Mouse (Mus musculus): Measurements from ENCODE around the gene Spsb1. TPM values are rescaled to one million over a fixed set of nuclear protein-coding genes. Genes with fewer than 3 reads are reported as not detected.

Spsb1 gene
- polyA plus RNA-seq, 1 experiment from 2014 or later, result 18.2 TPM

- Histone ChIP-seq H3K9ac (no peak overlapping the region), H3K4me3 (replicated peaks) (no peak overlapping the region), H3K27ac (replicated peaks) (no peak overlapping the region), H3K4me2 (replicated peaks) (no peak overlapping the region), H3K9me3 (replicated peaks) (no peaks in the 10 kb centered on the region), H3K27me3 (no peaks in the 10 kb centered on the region), H3K36me3 (no peaks in the 10 kb centered on the region), H3K4me1 (peaks cover 30% of the 10 kb centered on the region)
- ATAC-seq (ENCODE audit: insufficient number of reproducible peaks, low FRiP score, low TSS enrichment, low read depth), result no peak
- WGBS, result 54% methylated on average over 6 of the region's 6 CpGs
Observed at GRCm38 (mm10) chr4:149965672-149966071, 10.8 kb upstream of the Spsb1 start.

GRCm38 (mm10) chr4:149965242-149965641, 10.4 kb upstream of the Spsb1 start:
- 54% methylated on average over 6 of the region's 6 CpGs for WGBS
- Histone ChIP-seq H3K4me2 (replicated peaks) (no peak overlapping the region), H3K36me3 (no peaks in the 10 kb centered on the region), H3K9ac (no peak overlapping the region), H3K4me1 (peaks cover 30% of the 10 kb centered on the region), H3K27ac (replicated peaks) (peak overlapping the region; percentile 44; the same call in 1 of the 2 replicates), H3K27me3 (no peaks in the 10 kb centered on the region), H3K9me3 (replicated peaks) (no peaks in the 10 kb centered on the region), H3K4me3 (replicated peaks) (no peak overlapping the region)
- no peak for ATAC-seq (ENCODE audit: insufficient number of reproducible peaks, low FRiP score, low TSS enrichment, low read depth)

DNA sequence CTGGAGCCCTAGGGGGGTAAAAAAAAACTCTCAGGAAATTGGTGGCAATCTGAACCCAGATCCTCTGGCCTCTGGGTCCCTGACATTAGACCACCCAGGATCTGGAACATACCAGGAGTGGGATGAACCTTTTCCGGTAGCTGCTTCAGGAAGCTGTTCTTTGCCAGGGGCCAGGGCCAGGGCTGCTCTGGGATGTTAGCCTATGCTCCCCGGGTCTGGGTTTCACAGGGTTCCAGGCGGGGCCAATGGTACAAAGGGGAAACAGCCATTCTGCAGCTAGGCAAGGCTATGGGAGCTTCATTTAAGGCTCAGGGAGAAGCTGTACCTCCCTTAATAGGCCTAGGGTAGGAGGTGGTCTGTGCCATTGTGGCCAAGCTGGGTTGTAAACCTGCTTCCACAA, 9.9 kb upstream of the Spsb1 start:
- H3K4me2 ChIP-seq (replicated peaks), result no peak overlapping the region
- ATAC-seq (ENCODE audit: insufficient number of reproducible peaks, low FRiP score, low TSS enrichment, low read depth), result no peak
- H3K9ac ChIP-seq, result no peak overlapping the region
- H3K4me3 ChIP-seq (replicated peaks), result no peak overlapping the region
- H3K4me1 ChIP-seq, result peaks cover 30% of the 10 kb centered on the region
- H3K9me3 ChIP-seq (replicated peaks), result no peaks in the 10 kb centered on the region
- H3K27me3 ChIP-seq, result no peaks in the 10 kb centered on the region
- H3K36me3 ChIP-seq, result no peaks in the 10 kb centered on the region
- WGBS, result 25% methylated on average over 3 of the region's 3 CpGs
- H3K27ac ChIP-seq (replicated peaks), result peak overlapping the region; percentile 44; the same call in 1 of the 2 replicates

DNA sequence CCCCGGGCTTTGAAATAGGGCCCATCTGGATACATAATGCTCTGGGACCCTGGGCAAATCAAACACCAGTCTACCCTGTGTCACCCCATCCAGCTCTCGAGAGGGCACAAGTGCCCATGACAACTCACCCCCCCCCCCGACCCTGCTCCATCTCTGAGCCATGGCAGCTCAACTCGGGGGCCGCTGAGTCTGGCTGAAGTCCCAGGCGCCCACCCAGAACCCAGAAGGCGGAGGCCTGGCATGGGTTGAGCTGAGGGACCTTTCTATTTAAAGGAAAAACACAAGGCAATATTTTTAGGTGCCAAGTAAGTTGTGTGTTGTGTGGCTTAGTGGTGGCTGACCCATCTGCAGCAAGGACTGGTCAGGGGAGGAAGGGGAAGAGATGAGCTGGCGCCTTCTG, 9.4 kb upstream of the Spsb1 start:
- Histone ChIP-seq H3K9ac (no peak overlapping the region), H3K9me3 (replicated peaks) (no peaks in the 10 kb centered on the region), H3K4me2 (replicated peaks) (no peak overlapping the region), H3K27me3 (no peaks in the 10 kb centered on the region), H3K36me3 (no peaks in the 10 kb centered on the region), H3K4me1 (peaks cover 30% of the 10 kb centered on the region), H3K4me3 (replicated peaks) (no peak overlapping the region), H3K27ac (replicated peaks) (no peak overlapping the region)
- 50% methylated on average over 8 of the region's 8 CpGs for WGBS
- no peak for ATAC-seq (ENCODE audit: insufficient number of reproducible peaks, low FRiP score, low TSS enrichment, low read depth)

DNA sequence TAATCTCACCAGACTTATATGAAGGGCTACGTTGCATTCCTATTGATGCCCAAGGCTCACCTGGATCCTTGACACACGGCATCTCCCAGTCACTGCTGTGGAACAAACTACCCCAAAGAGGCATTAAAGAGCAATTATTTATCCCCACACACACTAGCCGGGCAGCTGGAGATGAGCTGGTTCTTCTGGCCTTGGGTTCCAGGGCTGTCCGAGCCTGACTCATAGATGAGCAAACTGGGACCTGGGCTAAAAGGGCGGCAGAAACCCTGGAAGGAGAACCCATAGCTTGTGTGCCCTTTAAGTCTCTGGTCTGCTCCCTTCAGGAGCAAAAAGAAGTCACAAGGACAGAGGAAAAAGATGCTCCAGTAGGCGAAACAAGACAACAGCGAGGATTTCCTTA, 5.5 kb upstream of the Spsb1 start:
- WGBS, result 87% methylated on average over 7 of the region's 7 CpGs
- no peak for ATAC-seq (ENCODE audit: insufficient number of reproducible peaks, low FRiP score, low TSS enrichment, low read depth)
- Histone ChIP-seq H3K36me3 (no peaks in the 10 kb centered on the region), H3K4me1 (peaks cover 22% of the 10 kb centered on the region), H3K9ac (no peak overlapping the region), H3K27ac (replicated peaks) (no peak overlapping the region), H3K9me3 (replicated peaks) (no peaks in the 10 kb centered on the region), H3K4me3 (replicated peaks) (no peak overlapping the region), H3K4me2 (replicated peaks) (no peak overlapping the region), H3K27me3 (peaks cover 8% of the 10 kb centered on the region)

DNA sequence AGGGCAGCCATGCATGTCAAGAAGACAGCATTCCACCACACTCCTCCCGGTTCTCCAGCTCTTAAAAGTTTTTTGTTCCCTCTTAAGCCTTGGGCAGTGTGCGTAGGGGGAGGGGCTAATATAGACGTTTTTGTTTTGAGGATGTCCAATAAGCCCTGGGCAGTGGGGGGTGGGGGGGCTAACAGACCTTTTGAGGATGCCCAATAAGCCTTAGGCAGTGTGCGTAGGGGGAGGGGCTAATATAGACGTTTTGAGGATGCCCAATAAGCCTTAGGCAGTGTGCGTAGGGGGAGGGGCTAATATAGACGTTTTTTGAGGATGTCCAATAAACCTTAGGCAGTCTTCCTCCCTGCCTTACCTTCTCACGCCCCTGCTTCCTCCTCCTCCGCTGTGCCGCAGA, 5.0 kb upstream of the Spsb1 start:
- peaks cover 8% of the 10 kb centered on the region for H3K27me3 ChIP-seq
- H3K4me1 ChIP-seq, result peaks cover 19% of the 10 kb centered on the region
- H3K4me2 ChIP-seq (replicated peaks), result no peak overlapping the region
- no peak overlapping the region for H3K9ac ChIP-seq
- H3K9me3 ChIP-seq (replicated peaks), result no peaks in the 10 kb centered on the region
- 52% methylated on average over 10 of the region's 10 CpGs for WGBS
- H3K27ac ChIP-seq (replicated peaks), result no peak overlapping the region
- no peaks in the 10 kb centered on the region for H3K36me3 ChIP-seq
- ATAC-seq (ENCODE audit: insufficient number of reproducible peaks, low FRiP score, low TSS enrichment, low read depth), result no peak
- no peak overlapping the region for H3K4me3 ChIP-seq (replicated peaks)

DNA sequence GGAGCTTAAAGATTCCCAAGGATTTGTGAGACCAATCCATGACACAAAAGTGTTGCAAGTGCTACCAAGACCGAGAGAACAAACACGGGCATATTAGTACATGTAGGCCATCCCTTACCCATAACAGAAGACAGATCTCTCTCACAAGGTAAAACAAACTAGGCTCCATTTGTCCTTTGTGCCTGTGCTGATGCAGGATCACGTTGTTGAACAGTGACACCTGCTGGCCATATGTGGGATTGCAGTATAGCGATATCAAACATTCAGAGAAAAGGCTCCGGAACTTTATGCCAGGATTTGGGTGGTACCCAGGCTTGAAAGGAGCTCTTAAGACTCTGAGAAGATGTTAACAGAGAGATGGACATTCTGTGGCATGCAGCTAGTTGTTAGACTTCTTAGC, 3.7 kb upstream of the Spsb1 start:
- peaks cover 15% of the 10 kb centered on the region for H3K4me1 ChIP-seq
- no peak overlapping the region for H3K9ac ChIP-seq
- no peak overlapping the region for H3K4me2 ChIP-seq (replicated peaks)
- no peaks in the 10 kb centered on the region for H3K36me3 ChIP-seq
- H3K27me3 ChIP-seq, result peaks cover 8% of the 10 kb centered on the region
- no peak overlapping the region for H3K27ac ChIP-seq (replicated peaks)
- WGBS, result 4% methylated on average over 5 of the region's 5 CpGs
- ATAC-seq (ENCODE audit: insufficient number of reproducible peaks, low FRiP score, low TSS enrichment, low read depth), result no peak
- H3K9me3 ChIP-seq (replicated peaks), result no peaks in the 10 kb centered on the region
- no peak overlapping the region for H3K4me3 ChIP-seq (replicated peaks)

DNA sequence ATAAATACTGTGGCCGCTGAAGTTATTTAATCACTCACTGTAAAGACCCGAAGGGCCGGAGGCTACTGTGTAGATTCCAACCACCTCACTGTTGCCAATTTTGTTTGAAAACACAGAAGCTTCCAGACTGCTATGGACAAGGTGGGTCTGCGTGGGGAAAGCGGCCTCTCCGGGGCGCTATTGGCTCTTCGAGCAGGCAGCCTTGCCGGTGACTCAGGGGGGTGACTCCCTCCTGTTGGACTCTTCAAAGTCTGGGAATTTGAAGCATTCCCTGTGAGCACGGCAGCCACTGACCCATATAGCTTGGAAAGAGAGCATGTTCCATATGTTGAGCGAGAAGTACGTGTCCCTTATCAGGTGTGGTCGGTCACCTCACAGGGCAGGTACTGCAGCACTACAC, 1.2 kb upstream of the Spsb1 start:
- H3K9me3 ChIP-seq (replicated peaks), result no peaks in the 10 kb centered on the region
- no peak overlapping the region for H3K9ac ChIP-seq
- no peak overlapping the region for H3K4me2 ChIP-seq (replicated peaks)
- no peak for ATAC-seq (ENCODE audit: insufficient number of reproducible peaks, low FRiP score, low TSS enrichment, low read depth)
- WGBS, result 46% methylated on average over 13 of the region's 13 CpGs
- peaks cover 8% of the 10 kb centered on the region for H3K27me3 ChIP-seq
- H3K4me1 ChIP-seq, result peaks cover 32% of the 10 kb centered on the region
- H3K27ac ChIP-seq (replicated peaks), result no peak overlapping the region
- H3K4me3 ChIP-seq (replicated peaks), result no peak overlapping the region
- H3K36me3 ChIP-seq, result no peaks in the 10 kb centered on the region

- Histone ChIP-seq H3K4me3 (replicated peaks) (peak overlapping the region; percentile 67; the same call in 1 of the 2 replicates), H3K4me1 (peaks cover 34% of the 10 kb centered on the region), H3K27me3 (peaks cover 8% of the 10 kb centered on the region), H3K27ac (replicated peaks) (peak overlapping the region; percentile 65; the same call in 1 of the 2 replicates), H3K9ac (no peak overlapping the region), H3K9me3 (replicated peaks) (no peaks in the 10 kb centered on the region), H3K4me2 (replicated peaks) (peak overlapping the region; percentile 92), H3K36me3 (no peaks in the 10 kb centered on the region)
- WGBS, result 12% methylated on average over 15 of the region's 15 CpGs
- no peak for ATAC-seq (ENCODE audit: insufficient number of reproducible peaks, low FRiP score, low TSS enrichment, low read depth)
Observed at GRCm38 (mm10) chr4:149955631-149956030, 788 bp upstream of the Spsb1 start.

DNA sequence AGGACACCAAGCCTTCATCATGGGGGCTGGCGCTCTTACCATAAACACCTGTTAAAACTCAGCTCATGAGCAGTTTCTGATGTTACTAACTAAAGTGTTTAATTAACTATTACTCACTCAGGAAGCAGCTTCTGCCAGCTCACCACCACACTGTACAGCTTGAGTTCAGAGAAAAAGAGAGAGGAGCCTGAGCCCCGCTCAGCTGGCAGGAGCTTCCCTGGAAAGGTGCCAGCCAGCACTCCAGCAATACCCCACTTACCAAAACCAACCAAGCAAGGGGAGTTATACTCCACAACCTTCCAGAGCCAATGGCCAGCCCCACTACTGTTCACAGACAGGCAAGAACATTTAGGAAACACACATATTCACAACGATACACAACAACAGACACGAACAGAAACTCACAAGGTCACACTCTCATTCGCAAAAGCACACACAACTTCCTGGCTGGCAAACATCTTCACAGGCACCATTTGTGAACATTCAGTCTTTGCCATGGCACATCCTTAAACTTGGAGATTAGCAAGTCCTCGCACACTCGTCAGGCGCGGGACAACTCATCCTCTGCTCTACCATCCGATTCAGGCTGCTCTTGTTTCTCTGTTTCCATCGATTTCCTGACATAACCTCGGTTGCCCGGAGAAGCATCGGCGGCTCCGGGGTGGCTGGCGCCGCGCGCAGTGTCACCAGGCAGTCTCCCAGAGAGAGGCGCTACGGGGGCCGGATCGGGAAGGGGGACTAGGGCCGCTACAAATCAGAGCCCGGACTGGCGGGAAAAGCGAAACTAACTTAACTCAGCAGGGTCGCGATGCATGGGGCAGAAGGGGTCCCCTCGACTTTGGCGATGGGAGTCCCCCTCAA, 992 bp downstream of the Spsb1 start:
- peak overlapping the region; percentile 67 for H3K4me3 ChIP-seq (replicated peaks)
- 3% methylated on average over 32 of the region's 32 CpGs for WGBS
- H3K9me3 ChIP-seq (replicated peaks), result no peaks in the 10 kb centered on the region
- H3K27me3 ChIP-seq, result peaks cover 8% of the 10 kb centered on the region
- no peak for ATAC-seq (ENCODE audit: insufficient number of reproducible peaks, low FRiP score, low TSS enrichment, low read depth)
- H3K9ac ChIP-seq, result peak overlapping the region; percentile 75
- peak overlapping the region; percentile 82 for H3K27ac ChIP-seq (replicated peaks)
- H3K4me2 ChIP-seq (replicated peaks), result peak overlapping the region; percentile 92
- H3K36me3 ChIP-seq, result no peaks in the 10 kb centered on the region
- peaks cover 45% of the 10 kb centered on the region for H3K4me1 ChIP-seq

DNA sequence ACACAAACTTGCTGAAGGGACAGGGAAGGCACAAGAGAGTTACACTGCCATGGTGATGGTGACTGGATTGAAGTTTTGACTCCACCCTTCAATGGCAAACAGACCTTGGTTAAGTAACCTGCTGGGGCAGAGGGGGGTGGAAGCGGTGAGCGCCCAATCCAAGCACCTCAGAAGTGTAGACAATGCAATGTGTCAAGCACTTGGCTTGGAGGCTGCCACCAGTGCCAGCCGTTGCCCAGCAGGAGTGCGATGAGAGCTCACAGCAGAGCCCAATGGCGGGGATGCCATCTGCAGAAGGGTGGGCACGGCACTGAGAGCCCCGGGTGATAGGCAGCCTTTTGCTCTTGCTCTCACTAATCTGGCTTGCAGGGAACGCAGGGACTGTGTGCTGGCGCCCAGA, 2.6 kb downstream of the Spsb1 start:
- Histone ChIP-seq H3K36me3 (no peaks in the 10 kb centered on the region), H3K4me1 (peaks cover 50% of the 10 kb centered on the region), H3K9me3 (replicated peaks) (no peaks in the 10 kb centered on the region), H3K27ac (replicated peaks) (no peak overlapping the region), H3K4me3 (replicated peaks) (no peak overlapping the region), H3K9ac (no peak overlapping the region), H3K4me2 (replicated peaks) (no peak overlapping the region), H3K27me3 (peaks cover 8% of the 10 kb centered on the region)
- no peak for ATAC-seq (ENCODE audit: insufficient number of reproducible peaks, low FRiP score, low TSS enrichment, low read depth)
- 87% methylated on average over 9 of the region's 9 CpGs for WGBS

- Histone ChIP-seq H3K4me2 (replicated peaks) (no peak overlapping the region), H3K9ac (no peak overlapping the region), H3K9me3 (replicated peaks) (no peaks in the 10 kb centered on the region), H3K4me1 (peaks cover 57% of the 10 kb centered on the region), H3K36me3 (no peaks in the 10 kb centered on the region), H3K27ac (replicated peaks) (no peak overlapping the region), H3K4me3 (replicated peaks) (no peak overlapping the region), H3K27me3 (peaks cover 3% of the 10 kb centered on the region)
- WGBS, result 82% methylated on average over 13 of the region's 13 CpGs
- ATAC-seq (ENCODE audit: insufficient number of reproducible peaks, low FRiP score, low TSS enrichment, low read depth), result no peak
Observed at GRCm38 (mm10) chr4:149951201-149951600, 3.6 kb downstream of the Spsb1 start.

Data from embryonic facial prominence, embryonic 15.5 days (tissue).